Mouse (Mus musculus): ENCODE results near the gene Bsn.

Bsn gene

GRCm38 (mm10) chr9:108125731-108126130 lies 64.5 kb downstream of the Bsn start:
- DNase-seq (ENCODE audit: low read depth, low spot score): no peak

GRCm38 (mm10) chr9:108123916-108124315 lies 66.3 kb downstream of the Bsn start:
- no peak for DNase-seq (ENCODE audit: low read depth, low spot score)

GRCm38 (mm10) chr9:108121170-108121969 lies 68.8 kb downstream of the Bsn start:
- DNase-seq (ENCODE audit: low read depth, low spot score): no peak

- no peak for DNase-seq (ENCODE audit: low read depth, low spot score)
These were observed 69.5 kb downstream of the Bsn start for GRCm38 (mm10) chr9:108120671-108121070.

- DNase-seq (ENCODE audit: low read depth, low spot score): no peak
These were observed 70.2 kb downstream of the Bsn start for GRCm38 (mm10) chr9:108119891-108120411.

GRCm38 (mm10) chr9:108117143-108117542 lies 73.0 kb downstream of the Bsn start:
- DNase-seq (ENCODE audit: low read depth, low spot score): no peak

GRCm38 (mm10) chr9:108115290-108116077 lies 74.7 kb downstream of the Bsn start:
- no peak for DNase-seq (ENCODE audit: low read depth, low spot score)

- DNase-seq (ENCODE audit: low read depth, low spot score): no peak
These were observed 77.4 kb downstream of the Bsn start for GRCm38 (mm10) chr9:108112719-108113340.

- DNase-seq (ENCODE audit: low read depth, low spot score): no peak
These were observed 78.5 kb downstream of the Bsn start for GRCm38 (mm10) chr9:108111593-108112121.

GRCm38 (mm10) chr9:108111101-108111592 lies 79.0 kb downstream of the Bsn start:
- no peak for DNase-seq (ENCODE audit: low read depth, low spot score)

GRCm38 (mm10) chr9:108110160-108110559 lies 80.0 kb downstream of the Bsn start:
- DNase-seq (ENCODE audit: low read depth, low spot score): no peak

- no peak for DNase-seq (ENCODE audit: low read depth, low spot score)
These were observed 82.3 kb downstream of the Bsn start for GRCm38 (mm10) chr9:108107867-108108266.

- no peak for DNase-seq (ENCODE audit: low read depth, low spot score)
These were observed 84.1 kb downstream of the Bsn start for GRCm38 (mm10) chr9:108106090-108106489.

- no peak for DNase-seq (ENCODE audit: low read depth, low spot score)
These were observed 84.7 kb downstream of the Bsn start for GRCm38 (mm10) chr9:108105549-108105863.

- DNase-seq (ENCODE audit: low read depth, low spot score): no peak
These were observed 85.2 kb downstream of the Bsn start for GRCm38 (mm10) chr9:108104766-108105548.

- no peak for DNase-seq (ENCODE audit: low read depth, low spot score)
These were observed 90.6 kb downstream of the Bsn start for GRCm38 (mm10) chr9:108099619-108100018.

GRCm38 (mm10) chr9:108095949-108096712 lies 94.1 kb downstream of the Bsn start:
- no peak for DNase-seq (ENCODE audit: low read depth, low spot score)

- DNase-seq (ENCODE audit: low read depth, low spot score): peak; percentile 58
These were observed 94.7 kb downstream of the Bsn start for GRCm38 (mm10) chr9:108095518-108095917.

- no peak for DNase-seq (ENCODE audit: low read depth, low spot score)
These were observed 95.2 kb downstream of the Bsn start for GRCm38 (mm10) chr9:108094998-108095411.

Data from retina, postnatal 7 days (tissue).